Mouse (Mus musculus): ENCODE measurements at regions not wholly inside any gene's neighbourhood (a gene's known extent, or its start where the extent isn't known, plus 50 kb on each side); places are given as distances from the start of the nearest gene placed in this dataset.

DNA sequence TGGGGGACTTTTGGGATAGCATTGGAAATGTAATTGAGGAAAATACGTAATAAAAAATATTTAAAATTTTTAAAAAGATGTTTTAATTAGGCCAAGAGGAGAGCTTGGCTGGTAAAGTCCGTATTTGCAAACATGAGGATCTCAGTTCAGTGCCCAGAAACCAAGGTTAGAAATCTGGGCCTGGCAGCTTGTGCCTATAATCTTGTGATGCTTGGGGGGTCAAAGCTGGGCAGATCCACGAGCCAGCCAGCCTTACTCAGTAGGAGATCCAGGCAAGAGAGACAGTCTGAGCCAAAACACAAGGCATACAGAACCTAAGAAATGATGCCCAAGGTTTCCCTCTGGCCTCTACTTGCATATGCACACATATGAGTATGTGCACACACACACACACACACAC lies 54.1 kb upstream of the Cxadr start:
- DNase-seq (ENCODE audit: low spot score), result no peak

DNA sequence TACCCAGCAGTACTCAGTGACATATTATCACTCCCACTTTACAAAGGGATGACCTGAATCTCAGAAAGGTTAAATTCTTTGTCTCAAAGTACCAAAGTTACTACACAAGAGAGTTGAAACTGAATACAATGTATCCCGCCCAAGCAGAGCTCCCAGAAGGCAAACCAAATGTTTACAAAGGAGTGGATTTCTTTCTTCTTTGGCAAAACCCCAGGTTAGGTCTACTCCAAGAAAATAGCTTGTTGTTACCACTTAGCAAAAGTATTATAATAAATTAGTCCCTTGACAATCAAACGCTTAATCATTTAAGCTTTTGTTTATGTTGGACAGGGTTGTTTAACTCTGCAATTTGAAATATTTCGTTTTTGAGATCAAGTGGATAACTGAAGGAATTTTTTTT lies 58.6 kb upstream of the Cxadr start:
- no peak for DNase-seq (ENCODE audit: low spot score)

DNA sequence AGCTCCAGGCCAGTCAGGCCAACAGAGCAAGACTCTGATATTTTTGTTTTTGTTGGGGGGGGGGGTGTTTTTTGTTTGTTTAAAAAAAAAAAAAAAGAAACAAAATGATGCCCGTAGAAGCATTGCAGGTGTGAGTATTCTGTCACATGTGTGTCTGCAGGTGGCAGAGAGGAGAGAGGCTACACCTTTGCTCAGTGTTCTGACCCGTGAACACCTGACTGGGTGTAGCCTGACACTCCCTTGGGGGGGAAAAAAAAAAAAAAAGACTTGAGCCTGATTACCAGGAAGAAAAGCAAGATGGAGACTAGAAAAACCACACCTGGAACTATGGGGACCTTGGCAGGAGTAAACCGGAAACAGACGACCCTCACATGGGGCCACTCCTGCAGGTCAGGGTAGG lies 61.1 kb upstream of the Cxadr start:
- no peak for DNase-seq (ENCODE audit: low spot score)

DNA sequence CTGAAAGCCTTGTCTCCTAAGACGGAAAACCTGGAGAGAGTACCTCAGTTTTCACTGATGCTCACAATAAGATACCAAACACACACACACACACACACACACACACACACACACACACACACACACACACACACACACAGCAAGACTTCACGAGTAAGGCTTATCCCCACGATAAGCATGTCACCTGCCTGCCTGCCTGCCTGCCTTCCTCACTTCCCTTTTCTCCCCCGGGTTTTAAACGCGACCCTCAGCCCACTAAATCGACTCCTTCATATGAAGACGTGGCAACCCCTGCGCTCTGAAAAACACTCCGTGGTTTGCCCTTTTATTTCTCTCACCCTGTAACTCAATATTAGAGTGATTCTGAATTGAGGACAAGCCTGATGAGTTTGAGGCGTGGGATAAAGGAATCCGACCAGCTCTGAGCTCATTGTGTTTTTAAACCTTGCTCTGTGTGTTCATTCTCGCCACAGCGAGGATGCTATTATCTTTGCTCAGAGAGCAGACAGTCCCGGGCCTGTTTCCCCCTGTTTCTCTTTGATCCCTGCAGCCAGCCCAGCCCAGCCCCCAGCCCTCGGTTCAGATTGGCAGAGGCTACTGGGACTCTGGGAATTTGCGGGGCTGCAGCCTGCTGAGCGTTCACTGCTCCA lies 63.1 kb upstream of the Cxadr start:
- DNase-seq (ENCODE audit: low spot score), result no peak

DNA sequence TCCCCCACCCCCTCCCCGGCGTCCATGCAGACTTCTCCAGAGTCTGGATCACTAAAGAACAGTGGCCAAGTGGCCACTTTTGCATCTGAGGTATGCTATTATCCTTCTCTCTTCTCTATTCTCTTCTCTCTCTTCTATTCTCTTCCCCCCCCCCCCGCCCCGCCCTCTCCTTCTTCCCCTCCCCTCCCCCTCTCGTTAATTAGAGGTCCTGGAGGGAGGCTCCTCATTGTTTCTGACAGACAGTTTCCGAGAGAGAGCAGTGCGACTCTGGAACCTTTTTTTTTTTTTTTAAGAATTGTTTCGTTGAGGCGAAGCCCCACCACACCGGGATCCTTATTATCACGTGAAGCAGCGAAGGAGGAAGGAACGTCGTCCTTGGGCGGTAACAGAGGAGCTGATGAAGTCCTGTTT lies 63.6 kb upstream of the Cxadr start:
- DNase-seq (ENCODE audit: low spot score), result no peak

DNA sequence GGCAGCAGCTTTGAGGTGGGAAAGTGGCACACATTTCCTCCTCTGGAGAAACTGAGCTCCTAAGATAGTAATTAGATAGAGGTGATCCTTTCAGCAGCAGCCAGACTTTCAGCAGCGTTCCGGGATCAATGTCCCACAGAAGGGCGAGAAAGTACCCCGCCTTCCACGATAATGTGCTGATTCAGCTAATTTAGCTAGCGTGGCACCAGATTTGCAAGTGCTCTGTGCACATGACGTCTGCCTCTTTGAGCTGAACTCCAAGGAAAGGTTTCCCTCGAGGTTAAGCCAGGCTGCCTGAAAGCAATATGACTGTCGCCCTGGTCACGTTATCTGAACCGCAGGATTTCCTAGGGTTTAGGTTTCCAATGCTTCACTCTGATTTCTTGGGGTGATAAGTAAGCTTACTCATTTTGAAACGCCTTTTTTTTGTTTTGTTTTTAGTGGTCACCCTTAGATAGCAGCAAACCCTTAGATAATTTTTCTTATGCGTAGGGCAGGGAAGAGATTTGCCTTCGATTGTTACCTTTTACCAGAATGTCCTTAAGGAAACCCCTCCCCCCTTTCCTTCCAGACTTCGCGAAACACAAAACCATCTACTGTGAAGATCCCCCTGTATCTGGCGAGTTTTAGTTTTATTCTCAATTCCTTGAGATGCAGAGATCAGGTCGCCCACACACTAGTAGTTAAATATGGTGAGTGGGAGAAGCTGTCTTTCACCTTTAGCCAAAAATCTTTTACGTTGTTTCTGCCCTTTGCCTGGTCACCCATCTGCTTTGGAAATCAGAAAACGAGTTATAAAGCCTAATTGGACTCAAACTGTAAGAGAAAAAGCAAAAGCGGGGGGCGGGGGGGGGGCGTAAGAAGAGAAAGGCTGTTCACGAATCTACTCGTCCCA lies 64.3 kb upstream of the Cxadr start:
- DNase-seq (ENCODE audit: low spot score), result no peak

DNA sequence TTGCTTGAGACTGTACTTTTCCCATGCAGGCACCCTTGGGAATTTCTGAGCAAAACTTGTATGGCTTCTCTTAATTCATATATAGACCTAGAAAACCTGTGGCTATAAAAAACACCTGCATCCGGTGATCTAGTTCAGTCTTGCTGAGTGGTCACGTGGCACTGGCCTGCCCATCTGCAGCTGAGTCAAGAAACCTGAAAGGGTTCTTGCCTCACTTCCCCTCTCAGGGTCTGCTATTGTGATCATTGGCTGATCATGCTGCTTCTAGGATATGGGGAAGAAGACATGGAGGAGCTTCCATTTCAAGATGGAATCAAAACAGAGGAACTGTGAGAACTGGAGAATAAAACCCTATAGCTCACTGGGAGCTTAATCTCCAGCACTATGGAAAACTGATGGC lies 69.1 kb upstream of the Cxadr start:
- DNase-seq (ENCODE audit: low spot score), result no peak

DNA sequence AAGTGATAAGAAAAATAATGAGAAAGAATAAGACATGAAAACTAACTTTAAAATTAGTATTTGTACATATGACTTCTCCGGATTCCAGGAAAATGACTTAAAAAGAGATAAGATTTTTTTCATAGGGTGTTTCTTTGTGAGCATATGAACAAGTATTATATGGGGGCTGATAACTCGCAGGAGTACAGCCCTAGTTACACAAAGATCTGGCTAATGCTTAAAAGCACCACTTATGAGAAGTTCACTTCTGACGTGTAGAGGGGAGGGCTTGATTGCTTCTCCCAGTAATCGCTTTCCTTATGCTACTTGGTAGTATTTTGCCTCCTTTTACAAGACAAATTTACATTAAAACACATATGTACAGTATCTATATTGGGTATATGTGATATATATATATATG lies 72.3 kb upstream of the Cxadr start:
- no peak for DNase-seq (ENCODE audit: low spot score)

DNA sequence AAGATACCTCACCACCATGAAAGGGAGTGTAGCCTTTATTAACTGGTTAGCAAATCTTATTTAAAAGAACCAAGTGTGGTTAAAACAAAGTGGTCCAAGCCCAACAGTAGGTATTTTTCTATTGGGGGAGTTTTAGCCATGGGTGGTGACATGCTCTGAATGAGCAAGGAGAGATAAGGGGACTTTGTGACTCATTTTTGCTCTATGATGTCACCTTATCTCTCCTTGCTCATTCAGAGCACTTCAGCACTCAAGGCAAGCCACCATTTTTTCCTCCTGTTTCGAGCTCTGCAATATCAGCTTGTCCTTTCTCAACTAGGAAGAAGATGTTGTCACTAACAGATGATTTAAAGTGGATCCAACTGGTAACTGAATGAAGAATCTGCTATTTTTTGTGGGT lies 78.9 kb upstream of the Cxadr start:
- no peak for DNase-seq (ENCODE audit: low spot score)

DNA sequence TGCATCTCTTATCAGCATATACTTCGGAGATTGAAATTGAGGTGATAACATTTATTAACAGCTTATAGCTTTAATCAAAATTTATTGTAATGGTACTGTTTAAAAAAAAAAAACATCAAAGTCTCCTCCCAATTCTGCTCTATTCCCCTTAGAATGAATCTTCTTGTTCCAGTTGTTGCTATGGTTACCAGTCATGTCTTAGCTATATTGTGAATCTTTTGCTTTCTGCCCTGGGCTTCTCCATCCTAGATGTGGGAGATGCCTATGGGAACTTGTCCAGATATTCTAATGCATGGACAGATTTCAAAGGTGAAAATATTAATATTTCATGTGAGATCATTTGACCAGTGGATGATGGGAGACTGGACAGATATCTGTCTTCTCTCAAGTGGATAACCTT lies 79.5 kb upstream of the Cxadr start:
- DNase-seq (ENCODE audit: low spot score), result no peak

DNA sequence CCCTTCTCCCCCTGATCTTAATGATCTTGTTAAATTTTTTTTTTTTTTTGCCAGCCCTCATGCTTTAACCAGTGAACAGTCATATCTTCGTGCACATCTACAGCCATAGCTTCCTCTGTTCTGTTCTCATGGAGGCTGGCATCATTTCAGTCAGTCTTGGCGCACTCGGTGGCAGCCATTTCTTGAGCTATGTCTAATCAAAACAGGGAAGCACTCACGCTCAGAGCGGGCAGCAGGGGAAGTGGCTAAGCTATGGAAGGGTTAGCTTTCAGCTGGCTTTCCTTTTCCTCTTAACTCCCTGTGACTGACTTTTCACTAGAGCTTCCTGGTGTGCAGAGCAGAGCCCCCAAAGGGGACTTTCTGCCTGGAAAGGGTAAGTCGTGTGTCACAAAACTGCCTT lies 83.7 kb upstream of the Cxadr start:
- DNase-seq (ENCODE audit: low spot score), result no peak

DNA sequence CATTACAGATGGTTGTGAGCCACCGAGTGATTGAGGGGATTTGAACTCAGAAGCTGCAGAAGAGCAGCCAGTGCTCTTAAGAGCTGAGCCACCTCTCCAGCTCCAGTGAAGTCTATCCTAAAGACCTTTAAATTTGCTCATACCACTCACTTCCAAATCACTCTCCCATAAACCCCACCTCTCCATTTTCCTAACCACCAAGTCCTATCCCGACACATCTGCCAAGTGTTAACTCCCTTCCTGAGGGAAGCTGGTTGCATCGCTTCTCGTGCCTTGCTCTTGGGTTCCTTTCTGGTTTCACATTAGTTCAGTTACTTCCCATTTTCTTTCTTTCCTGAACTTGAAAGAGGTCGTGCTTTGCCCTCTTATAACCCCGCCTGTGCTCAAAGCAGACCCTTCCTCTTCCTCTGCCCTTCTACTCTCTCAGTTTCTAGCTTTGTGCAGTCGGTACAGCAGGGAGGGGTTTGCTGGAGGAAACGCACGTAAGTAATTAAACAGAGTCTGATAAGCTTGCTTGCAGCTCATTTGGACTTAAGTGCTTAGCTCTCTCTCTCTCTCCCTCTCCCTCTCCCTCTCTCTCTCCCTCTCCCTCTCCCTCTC lies 84.4 kb upstream of the Cxadr start:
- DNase-seq (ENCODE audit: low spot score), result no peak

DNA sequence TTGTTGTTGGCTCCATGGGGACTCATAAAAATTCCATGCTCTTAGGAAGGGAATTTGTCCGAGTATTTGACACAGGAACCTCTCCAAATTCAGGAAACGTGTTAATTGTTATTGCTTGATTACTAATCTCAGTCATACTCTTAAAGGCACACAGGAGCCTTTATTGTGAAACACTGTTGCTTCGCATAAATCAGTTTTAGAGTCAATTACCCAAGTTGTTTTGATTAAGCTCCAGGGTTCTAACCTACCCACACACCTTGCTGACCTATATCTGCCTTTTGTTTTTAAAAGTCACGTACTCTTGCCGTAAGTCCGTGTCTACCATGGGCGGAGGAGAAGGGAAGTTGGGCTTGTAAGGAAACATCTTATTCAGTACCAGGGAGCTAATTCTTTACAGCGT lies 89.6 kb upstream of the Cxadr start:
- no peak for DNase-seq (ENCODE audit: low spot score)

DNA sequence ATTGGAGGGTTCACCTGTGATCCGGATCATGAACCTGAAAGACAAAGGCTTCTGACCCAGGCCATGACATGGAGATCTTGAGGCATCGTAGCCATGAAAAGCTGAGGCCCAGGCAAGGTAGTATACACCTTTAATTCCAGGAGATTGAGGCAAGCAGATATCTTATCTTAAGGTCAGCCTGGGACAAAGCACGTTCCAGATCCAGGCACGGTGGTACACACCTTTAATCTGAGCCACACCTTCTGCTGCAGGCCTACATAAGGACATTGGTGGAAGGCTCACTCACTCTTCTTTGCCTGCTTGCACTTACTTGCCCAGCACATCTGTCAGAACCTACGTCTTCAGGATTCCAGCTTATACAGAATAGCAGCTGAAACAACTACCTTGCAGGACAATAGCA lies 93.0 kb upstream of the Cxadr start:
- DNase-seq (ENCODE audit: low spot score), result no peak

DNA sequence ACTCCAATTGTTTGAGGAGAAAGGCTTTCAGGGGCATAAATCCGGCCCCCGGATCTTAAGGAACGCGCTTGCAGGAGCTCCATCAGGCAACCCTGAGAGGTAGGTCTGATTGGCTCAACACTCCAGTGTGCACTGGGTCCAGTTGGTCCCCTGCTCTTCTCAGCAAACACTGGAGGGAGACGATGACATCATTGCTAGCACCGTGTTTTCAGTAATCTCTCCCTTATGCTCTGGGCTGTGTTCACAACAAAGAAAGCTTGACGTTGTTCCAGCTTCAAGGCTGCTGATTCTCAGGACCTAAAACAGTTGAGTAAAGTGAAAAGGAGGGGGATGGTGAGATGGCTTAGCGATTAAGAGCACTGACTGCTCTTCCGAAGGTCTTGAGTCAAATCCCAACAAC lies 97.0 kb upstream of the Cxadr start:
- no peak for DNase-seq (ENCODE audit: low spot score)

DNA sequence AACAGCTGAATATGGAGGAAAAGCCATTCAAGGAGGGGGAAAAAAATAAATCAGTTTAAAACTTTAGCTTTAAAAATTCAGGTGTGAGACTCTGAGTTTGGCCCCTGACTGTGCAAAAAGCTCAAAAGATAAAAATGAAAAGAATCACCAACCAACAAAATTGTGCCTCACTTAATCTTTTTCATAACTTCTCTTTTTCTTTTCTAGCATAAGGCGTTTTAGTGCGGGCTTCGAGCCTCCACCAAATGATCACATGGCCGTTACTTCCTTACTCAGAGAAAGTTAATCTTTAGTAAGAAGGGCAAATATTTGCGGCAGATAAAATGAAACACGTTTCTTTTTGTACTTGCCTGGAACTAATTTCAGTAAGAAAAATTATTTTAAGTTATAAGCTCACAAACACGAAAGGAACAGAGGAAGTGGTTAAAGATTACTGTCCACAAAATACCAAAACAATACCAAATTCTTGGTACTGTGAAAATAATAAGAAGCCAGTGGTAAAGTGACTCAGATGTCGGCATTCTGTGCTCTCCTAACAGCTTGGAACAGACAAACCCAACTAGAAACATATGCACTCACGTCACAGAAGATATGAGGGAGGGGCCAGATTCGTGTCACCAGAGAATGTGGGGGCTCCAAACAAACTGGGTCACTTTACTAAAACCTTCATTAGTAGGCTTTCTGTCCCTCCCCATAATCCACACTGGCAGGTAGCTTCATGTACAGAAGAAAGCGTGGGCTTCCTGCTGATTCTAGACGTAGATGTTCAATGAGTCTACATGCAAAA lies 101.1 kb upstream of the Cxadr start:
- DNase-seq (ENCODE audit: low spot score), result no peak

DNA sequence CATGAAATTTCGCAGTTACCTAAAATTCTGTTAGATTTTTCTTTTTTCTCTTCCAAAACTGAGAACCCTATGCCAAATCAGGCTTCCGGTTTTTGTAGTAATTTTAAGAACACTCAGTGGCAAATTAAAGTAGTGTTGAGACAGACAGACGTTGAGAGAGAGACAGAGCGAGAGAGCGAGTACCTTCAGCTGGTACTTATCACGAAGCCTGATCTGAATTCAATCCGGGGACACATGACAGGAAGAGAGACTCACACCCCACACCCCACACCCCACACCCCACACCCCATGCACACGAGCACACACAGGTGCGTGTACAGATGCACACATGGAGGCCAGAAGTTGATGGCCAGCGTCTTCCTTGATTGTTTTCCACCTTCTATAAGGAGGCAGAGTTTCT lies 102.0 kb upstream of the Cxadr start:
- DNase-seq (ENCODE audit: low spot score), result no peak

DNA sequence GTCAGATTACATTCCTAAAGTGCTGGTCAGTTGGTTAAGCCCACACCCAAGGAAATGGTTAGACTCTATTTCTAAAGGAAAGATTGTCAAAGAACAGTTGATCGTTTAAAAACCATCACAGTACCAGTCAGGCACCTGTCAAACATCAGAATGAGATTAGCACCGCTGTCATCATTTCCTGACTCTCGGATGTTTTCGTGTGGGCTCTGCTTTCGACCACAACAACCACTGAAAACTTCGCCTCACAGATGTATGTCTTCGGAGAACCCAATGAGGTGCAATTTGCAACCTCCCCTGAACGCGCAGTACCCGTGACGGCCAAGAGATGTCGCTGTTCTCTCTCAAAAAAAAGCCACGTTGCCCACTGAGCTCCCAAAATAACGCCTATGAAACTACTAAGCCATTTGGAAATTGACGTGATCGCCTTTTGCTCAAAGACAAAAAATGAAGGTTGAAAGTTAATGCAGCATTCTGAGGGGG lies 102.6 kb upstream of the Cxadr start:
- peak; percentile 61 for DNase-seq (ENCODE audit: low spot score)

DNA sequence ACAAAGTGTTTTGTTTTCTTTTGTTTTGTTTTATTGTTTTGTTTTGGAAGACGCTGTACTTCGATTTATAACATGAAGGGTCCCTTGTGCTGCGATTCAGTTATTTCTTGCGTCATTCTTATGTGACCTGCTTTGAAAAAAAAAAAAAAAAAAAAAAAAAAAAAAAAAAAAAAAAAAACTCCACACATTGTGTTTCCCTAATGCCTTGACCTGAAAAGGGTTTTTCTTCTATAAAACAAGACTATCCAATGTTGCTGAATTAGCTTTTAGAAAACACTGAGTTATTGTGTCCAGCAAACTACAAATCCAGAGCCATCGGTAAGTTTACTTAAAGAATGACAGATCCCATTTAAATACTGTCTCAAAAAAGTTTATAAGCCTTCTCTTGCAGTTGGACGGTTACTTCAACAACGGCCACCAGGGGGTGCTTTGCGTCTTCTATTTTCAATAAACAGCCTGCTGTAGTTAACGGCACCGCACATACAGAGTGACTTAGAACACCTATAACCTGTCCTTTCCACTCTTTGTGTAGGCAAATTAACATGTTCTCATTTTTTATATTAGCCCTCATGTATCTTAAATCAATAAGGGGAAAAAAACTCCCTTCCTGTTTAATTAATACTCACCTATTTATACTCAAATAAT lies 103.9 kb upstream of the Cxadr start:
- DNase-seq (ENCODE audit: low spot score), result peak; percentile 51

DNA sequence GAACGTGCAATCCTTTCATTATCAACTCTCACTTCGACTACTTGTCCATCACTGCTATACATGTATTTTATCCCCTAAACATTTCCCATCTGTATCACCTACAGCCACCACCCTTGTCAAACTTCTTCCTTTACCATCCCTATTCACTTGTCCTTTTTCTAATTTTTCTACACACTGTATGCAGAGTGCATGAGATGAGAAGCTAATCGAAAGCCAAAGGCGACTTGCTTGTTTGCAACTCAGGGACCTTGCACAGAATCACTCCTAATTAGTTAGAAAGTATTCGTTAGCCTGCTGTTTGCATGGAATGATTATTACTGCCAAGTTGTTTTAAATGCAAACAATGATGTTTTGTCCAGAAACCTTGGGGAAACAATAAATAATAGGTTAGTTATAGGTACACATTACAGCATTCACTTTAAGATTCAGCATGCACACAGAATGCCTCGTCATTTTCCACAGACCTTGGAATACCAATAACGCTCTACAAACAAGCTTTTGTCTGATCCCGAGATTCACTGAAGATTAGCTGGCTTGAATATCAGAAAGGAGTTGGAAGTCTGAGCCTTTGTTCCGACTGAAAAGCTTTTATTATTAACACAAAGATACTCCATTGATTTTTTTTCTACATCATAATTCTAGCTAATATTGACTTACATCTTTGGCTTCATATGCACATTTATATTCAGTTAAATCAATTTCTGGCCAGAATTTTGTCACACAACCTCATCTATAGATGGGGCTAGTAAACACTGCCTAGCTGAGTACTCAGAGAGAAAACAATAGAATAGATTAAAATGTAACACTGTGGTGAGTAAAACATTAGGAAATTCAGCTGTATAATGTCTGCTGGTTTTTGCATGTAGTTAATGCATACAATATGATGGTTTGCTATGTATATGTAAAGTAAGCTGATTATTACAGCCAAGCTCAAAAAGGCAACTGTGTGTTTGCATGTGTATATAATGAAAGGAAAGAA lies 130.4 kb upstream of the Cxadr start:
- no peak for DNase-seq (ENCODE audit: low spot score)

DNA sequence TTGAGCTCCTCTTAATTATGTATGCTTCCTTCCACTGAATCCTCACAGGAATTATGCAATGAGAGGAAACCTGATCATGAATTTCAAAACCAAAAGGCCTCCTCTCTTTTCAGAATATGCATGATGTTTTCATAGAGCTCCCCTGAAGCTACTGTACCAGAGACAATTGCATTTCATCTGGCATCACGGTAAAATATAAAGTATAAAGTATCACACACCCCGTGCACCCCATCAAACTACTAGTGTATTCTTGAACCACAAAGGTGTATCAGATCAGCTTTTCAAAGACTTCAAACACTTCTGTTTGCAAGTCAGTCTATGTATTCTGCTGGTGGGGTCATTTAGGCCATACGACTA lies 144.4 kb upstream of the Cxadr start:
- DNase-seq (ENCODE audit: low spot score), result no peak
